Mouse (Mus musculus) 3134 (cell line): ENCODE results near the gene Letm1.
A peak's percentile ranks its signal among the peaks of the same experiment; 100 is the strongest.

Experiments
- DNase-seq: peaks from one replicate; pipeline ENCODE4 v3.0.0-alpha.2; 2011; ENCODE audit warnings: low spot score; ENCODE audit not compliant: insufficient read length; ENCODE audit errors: extremely low read depth

The Letm1 gene

GRCm38 (mm10) chr5:33782345-33782998 lies at the start of gene Letm1:
TSS of gene Letm1 (minus strand) at chr5:33782817.
- peak; percentile 94 for DNase-seq

GRCm38 (mm10) chr5:33830832-33831231 lies 48.2 kb upstream of the Letm1 start:
- DNase-seq: no peak

- no peak for DNase-seq
Observed at GRCm38 (mm10) chr5:33829958-33830357, 47.3 kb upstream of the Letm1 start.

- DNase-seq: no peak
Observed at GRCm38 (mm10) chr5:33828107-33828506, 45.5 kb upstream of the Letm1 start.

- DNase-seq: no peak
Observed at GRCm38 (mm10) chr5:33826001-33826400, 43.4 kb upstream of the Letm1 start.

- no peak for DNase-seq
Observed at GRCm38 (mm10) chr5:33822456-33822855, 39.8 kb upstream of the Letm1 start.

- peak; percentile 22 for DNase-seq
Observed at GRCm38 (mm10) chr5:33821901-33822427, 39.3 kb upstream of the Letm1 start.

GRCm38 (mm10) chr5:33820733-33821621 lies 38.4 kb upstream of the Letm1 start:
- DNase-seq: peak; percentile 79

- peak; percentile 87 for DNase-seq
Observed at GRCm38 (mm10) chr5:33819876-33820732, 37.5 kb upstream of the Letm1 start, which contains the start of gene Nsd2. TSS of gene Nsd2 (plus strand) at chr5:33820725.

- peak; percentile 75 for DNase-seq
Observed at GRCm38 (mm10) chr5:33819141-33819875, 36.7 kb upstream of the Letm1 start.

- DNase-seq: no peak
Observed at GRCm38 (mm10) chr5:33818104-33818503, 35.5 kb upstream of the Letm1 start.

- no peak for DNase-seq
Observed at GRCm38 (mm10) chr5:33816008-33816725, 33.5 kb upstream of the Letm1 start.

- no peak for DNase-seq
Observed at GRCm38 (mm10) chr5:33811519-33811918, 28.9 kb upstream of the Letm1 start.

GRCm38 (mm10) chr5:33803337-33803736 lies 20.7 kb upstream of the Letm1 start:
- no peak for DNase-seq

- DNase-seq: no peak
Observed at GRCm38 (mm10) chr5:33791912-33792643, 9.5 kb upstream of the Letm1 start.

- DNase-seq: no peak
Observed at GRCm38 (mm10) chr5:33782999-33783390, 378 bp upstream of the Letm1 start.

GRCm38 (mm10) chr5:33781964-33782344 lies 663 bp downstream of the Letm1 start:
- no peak for DNase-seq

- DNase-seq: no peak
Observed at GRCm38 (mm10) chr5:33777195-33777594, 5.4 kb downstream of the Letm1 start.

- no peak for DNase-seq
Observed at GRCm38 (mm10) chr5:33743481-33743880, 39.1 kb downstream of the Letm1 start.
